Mouse (Mus musculus) kidney, postnatal 4 days (tissue): ENCODE results near the gene Ltbr.
A peak's percentile ranks its signal among the peaks of the same experiment; 100 is the strongest.

ENCODE experiments used
- DNase-seq, 2 experiments: peaks; one replicate each; pipeline ENCODE4 v3.0.0; 2021; ENCODE audit warnings: mixed read lengths in 2 of 2

Gene Ltbr

GRCm38 (mm10) chr6:125313546-125314230 is at the start of gene Ltbr:
Gene Ltbr (minus strand): TSS chr6:125313885.
- peak; percentile 93 to 96 for DNase-seq

- DNase-seq, result no peak
These were observed 49.3 kb upstream of the Ltbr start for GRCm38 (mm10) chr6:125363021-125363420.

GRCm38 (mm10) chr6:125361467-125362291 is 48.0 kb upstream of the Ltbr start:
- peak; percentile 66 to 72 for DNase-seq

GRCm38 (mm10) chr6:125360846-125361245 is 47.2 kb upstream of the Ltbr start:
- DNase-seq, result no peak

GRCm38 (mm10) chr6:125359999-125360398 is 46.3 kb upstream of the Ltbr start:
- DNase-seq, result no peak

GRCm38 (mm10) chr6:125357334-125357733 is 43.6 kb upstream of the Ltbr start:
- no peak for DNase-seq

GRCm38 (mm10) chr6:125356264-125356663 is 42.6 kb upstream of the Ltbr start:
- peak; percentile 40 to 50 for DNase-seq

- peak in 1 of 2 experiments; percentile 51 for DNase-seq
These were observed 41.6 kb upstream of the Ltbr start for GRCm38 (mm10) chr6:125355197-125355741.

- peak; percentile 69 to 79 for DNase-seq
These were observed 40.9 kb upstream of the Ltbr start for GRCm38 (mm10) chr6:125354352-125355151.

- DNase-seq, result no peak
These were observed 40.0 kb upstream of the Ltbr start for GRCm38 (mm10) chr6:125353655-125354054.

GRCm38 (mm10) chr6:125353221-125353620 is 39.5 kb upstream of the Ltbr start:
- no peak for DNase-seq

GRCm38 (mm10) chr6:125352811-125353210 is 39.1 kb upstream of the Ltbr start:
- no peak for DNase-seq

GRCm38 (mm10) chr6:125352046-125352384 is 38.3 kb upstream of the Ltbr start:
- no peak for DNase-seq

- DNase-seq, result peak; percentile 55 to 71
These were observed 37.8 kb upstream of the Ltbr start for GRCm38 (mm10) chr6:125351368-125352045.

- DNase-seq, result no peak
These were observed 37.3 kb upstream of the Ltbr start for GRCm38 (mm10) chr6:125350995-125351324.

- peak; percentile 59 to 71 for DNase-seq
These were observed 36.7 kb upstream of the Ltbr start for GRCm38 (mm10) chr6:125350231-125350994.

GRCm38 (mm10) chr6:125349575-125350230 is 36.0 kb upstream of the Ltbr start:
- DNase-seq, result peak; percentile 74 to 84

GRCm38 (mm10) chr6:125348721-125349574 is 35.3 kb upstream of the Ltbr start, which contains the start of gene Tnfrsf1a:
Gene Tnfrsf1a (plus strand): TSS chr6:125349362.
- no peak for DNase-seq

- DNase-seq, result no peak
These were observed 32.3 kb upstream of the Ltbr start for GRCm38 (mm10) chr6:125346029-125346428.

GRCm38 (mm10) chr6:125345625-125346024 is 31.9 kb upstream of the Ltbr start:
- DNase-seq, result no peak
